Mouse (Mus musculus): ENCODE data around the gene Bclaf3.

GRCm38 (mm10) chrX:159628629-159629028 lies 102.1 kb downstream of the Bclaf3 start:
- TF ChIP-seq CTCF (IDR thresholded peaks at IDR 0.05 in 2 of 3, conservative IDR thresholded peaks at IDR 0.05 in 1 of 3; ENCODE audit: control insufficient read depth in 1 of 3, insufficient read depth in 1 of 3, low read depth in 2 of 3, low read length in 3 of 3, poor library complexity in 1 of 3, severe bottlenecking in 1 of 3) (no peak), ZC3H11A (IDR thresholded peaks at IDR 0.05; ENCODE audit: low read depth, low read length) (no peak), CHD2 (IDR thresholded peaks at IDR 0.05; ENCODE audit: low read length) (no peak), TAL1 (IDR thresholded peaks at IDR 0.05; ENCODE audit: low read length) (no peak), GATA1 (IDR thresholded peaks at IDR 0.05; ENCODE audit: low read depth, low read length) (no peak), BHLHE40 (IDR thresholded peaks at IDR 0.05; ENCODE audit: borderline replicate concordance, low read depth, low read length) (no peak), POLR2A (IDR thresholded peaks at IDR 0.05; ENCODE audit: control insufficient read depth in 1 of 2, insufficient read depth in 1 of 2, low read depth in 1 of 2, low read length in 2 of 2, poor library complexity in 1 of 2) (no peak)

Measured in MEL (cell line).